Mouse (Mus musculus) liver, embryonic 15.5 days (tissue): ENCODE results near the gene Sema3b. TPM values are rescaled to one million over a fixed set of nuclear protein-coding genes. Genes with fewer than 3 reads are reported as not detected.

Experiments used
- ATAC-seq: fragments of 200-750 bp; cut with Nextera tagmentation; 2 replicates; pipeline ENCODE4 v1.8.0; 2017; ENCODE audit warnings: moderate number of reproducible peaks, mild to moderate bottlenecking, moderate library complexity; ENCODE audit not compliant: insufficient read depth
- H3K27ac ChIP-seq: fragments of 300-500 bp; sonication (generic); replicated peaks from 2 replicates; pipeline ENCODE4 v1.5.1; 2015; ENCODE audit warnings: mild to moderate bottlenecking, inconsistent platforms
- H3K27me3 ChIP-seq: fragments of 300-500 bp; sonication (generic); 2 replicates; pipeline ENCODE4 v1.6.1; 2015; ENCODE audit warnings: mild to moderate bottlenecking, inconsistent platforms
- H3K36me3 ChIP-seq: fragments of 300-500 bp; sonication (generic); replicated peaks from 2 replicates; pipeline ENCODE4 v1.6.1; 2015; ENCODE audit warnings: moderate library complexity, mild to moderate bottlenecking, inconsistent platforms
- H3K4me1 ChIP-seq: fragments of 300-500 bp; sonication (generic); replicated peaks from 2 replicates; pipeline ENCODE4 v1.6.1; 2015; ENCODE audit warnings: inconsistent platforms
- H3K4me2 ChIP-seq: fragments of 300-500 bp; sonication (generic); 2 replicates; pipeline ENCODE4 v1.6.1; 2015; ENCODE audit warnings: moderate library complexity, mild to moderate bottlenecking, inconsistent platforms
- H3K4me3 ChIP-seq: fragments of 300-500 bp; sonication (generic); replicated peaks from 2 replicates; pipeline ENCODE4 v1.5.1; 2015; ENCODE audit warnings: mild to moderate bottlenecking, inconsistent platforms
- H3K9ac ChIP-seq: fragments of 300-500 bp; sonication (generic); 2 replicates; pipeline ENCODE4 v1.6.1; 2015; ENCODE audit warnings: moderate library complexity, mild to moderate bottlenecking, inconsistent platforms
- H3K9me3 ChIP-seq: fragments of 300-500 bp; sonication (generic); replicated peaks from 2 replicates; pipeline ENCODE4 v1.6.1; 2016; ENCODE audit warnings: inconsistent platforms
- WGBS: fragments of 180-500 bp; shearing (Covaris S2); methylation state at CpG from one replicate; pipeline ENCODE4 v1.1.7; 2015; ENCODE audit warnings: mixed read lengths; ENCODE audit not compliant: insufficient replicate concordance; 5-methylcytosine and 5-hydroxymethylcytosine counted together
- polyA plus RNA-seq: library from polyadenylated mRNA; unstranded; fragments of >200 nt; fragmentation: Nextera tagmentation; extraction: Ambion mirVana; gene quantifications from 2 replicates; pipeline ENCODE4 v1.2.1, GENCODE M21; 2015

Sema3b gene
- polyA plus RNA-seq, 1 experiment from 2014 or later: 0.74 TPM

GRCm38 (mm10) chr9:107601275-107601674 is 7.8 kb downstream of the Sema3b start:
- WGBS: 73% methylated on average over 11 of the region's 11 CpGs
- ATAC-seq: no peak

GRCm38 (mm10) chr9:107600745-107601144 is 8.3 kb downstream of the Sema3b start:
- ATAC-seq: no peak
- WGBS: 62% methylated on average over 12 of the region's 12 CpGs
- H3K9me3 ChIP-seq: no peaks in the 10 kb centered on the region
- H3K27me3 ChIP-seq: peaks cover 56% of the 10 kb centered on the region
- H3K4me1 ChIP-seq: peaks cover 55% of the 10 kb centered on the region
- H3K4me3 ChIP-seq: no peak overlapping the region
- no peaks in the 10 kb centered on the region; the same call in 1 of the 2 replicates for H3K36me3 ChIP-seq
- no peak overlapping the region for H3K27ac ChIP-seq
- no peak overlapping the region for H3K4me2 ChIP-seq
- H3K9ac ChIP-seq: no peak overlapping the region

More at GRCm38 (mm10) chr9:107601275-107601674, 7.8 kb downstream of the Sema3b start:
- Histone ChIP-seq H3K27me3 (peaks cover 61% of the 10 kb centered on the region), H3K27ac (no peak overlapping the region), H3K4me1 (peaks cover 55% of the 10 kb centered on the region), H3K4me3 (no peak overlapping the region), H3K9ac (no peak overlapping the region), H3K9me3 (no peaks in the 10 kb centered on the region), H3K36me3 (no peaks in the 10 kb centered on the region), H3K4me2 (no peak overlapping the region)

GRCm38 (mm10) chr9:107599842-107600241 is 9.2 kb downstream of the Sema3b start:
- H3K4me3 ChIP-seq: no peak overlapping the region
- peaks cover 48% of the 10 kb centered on the region for H3K27me3 ChIP-seq
- no peaks in the 10 kb centered on the region for H3K9me3 ChIP-seq
- WGBS: 69% methylated on average over 14 of the region's 14 CpGs
- no peak for ATAC-seq
- no peak overlapping the region for H3K27ac ChIP-seq
- no peak overlapping the region for H3K9ac ChIP-seq
- peaks cover 2% of the 10 kb centered on the region for H3K36me3 ChIP-seq
- peaks cover 48% of the 10 kb centered on the region for H3K4me1 ChIP-seq
- H3K4me2 ChIP-seq: no peak overlapping the region

- Histone ChIP-seq H3K27me3 (peaks cover 48% of the 10 kb centered on the region), H3K4me1 (peaks cover 46% of the 10 kb centered on the region), H3K27ac (no peak overlapping the region), H3K9ac (no peak overlapping the region), H3K9me3 (no peaks in the 10 kb centered on the region), H3K4me3 (no peak overlapping the region), H3K4me2 (no peak overlapping the region), H3K36me3 (peaks cover 6% of the 10 kb centered on the region)
- no peak for ATAC-seq
- 67% methylated on average over 9 of the region's 9 CpGs for WGBS
Measured at GRCm38 (mm10) chr9:107599433-107599832, 9.6 kb downstream of the Sema3b start.

- Histone ChIP-seq H3K4me2 (no peak overlapping the region), H3K27me3 (peaks cover 38% of the 10 kb centered on the region), H3K9ac (no peak overlapping the region), H3K4me3 (no peak overlapping the region), H3K36me3 (peaks cover 16% of the 10 kb centered on the region), H3K9me3 (no peaks in the 10 kb centered on the region), H3K4me1 (peaks cover 49% of the 10 kb centered on the region), H3K27ac (no peak overlapping the region)
- WGBS: 58% methylated on average over 5 of the region's 5 CpGs
- ATAC-seq: no peak
Measured at GRCm38 (mm10) chr9:107598385-107598784, 10.6 kb downstream of the Sema3b start.

- H3K9me3 ChIP-seq: no peaks in the 10 kb centered on the region
- WGBS: 74% methylated on average over 11 of the region's 11 CpGs
- H3K36me3 ChIP-seq: peaks cover 31% of the 10 kb centered on the region
Measured at GRCm38 (mm10) chr9:107596619-107597569, 12.1 kb downstream of the Sema3b start.

GRCm38 (mm10) chr9:107594281-107595062 is 14.6 kb downstream of the Sema3b start:
- H3K4me1 ChIP-seq: peaks cover 52% of the 10 kb centered on the region
- H3K36me3 ChIP-seq: peaks cover 55% of the 10 kb centered on the region
- ATAC-seq: no peak
- no peak overlapping the region for H3K9ac ChIP-seq
- WGBS: 85% methylated on average over 8 of the region's 8 CpGs
- no peak overlapping the region for H3K4me3 ChIP-seq
- H3K27me3 ChIP-seq: peaks cover 9% of the 10 kb centered on the region
- H3K4me2 ChIP-seq: no peak overlapping the region
- H3K27ac ChIP-seq: no peak overlapping the region
- no peaks in the 10 kb centered on the region for H3K9me3 ChIP-seq

More at GRCm38 (mm10) chr9:107596619-107597569, 12.1 kb downstream of the Sema3b start:
- no peak overlapping the region for H3K4me2 ChIP-seq
- no peak for ATAC-seq
- no peak overlapping the region for H3K4me3 ChIP-seq
- H3K9ac ChIP-seq: no peak overlapping the region
- peaks cover 43% of the 10 kb centered on the region for H3K4me1 ChIP-seq
- H3K27me3 ChIP-seq: peaks cover 31% of the 10 kb centered on the region
- H3K27ac ChIP-seq: peak overlapping the region; percentile 5; the same call in 1 of the 2 replicates

- no peak for ATAC-seq
- Histone ChIP-seq H3K9ac (no peak overlapping the region), H3K4me2 (no peak overlapping the region), H3K36me3 (peaks cover 61% of the 10 kb centered on the region), H3K4me1 (peaks cover 55% of the 10 kb centered on the region), H3K27ac (no peak overlapping the region), H3K4me3 (no peak overlapping the region), H3K27me3 (no peaks in the 10 kb centered on the region), H3K9me3 (no peaks in the 10 kb centered on the region)
- WGBS: 88% methylated on average over 11 of the region's 11 CpGs
Measured at GRCm38 (mm10) chr9:107593101-107593976, 15.7 kb downstream of the Sema3b start.

- Histone ChIP-seq H3K4me3 (peak overlapping the region; percentile 78), H3K27me3 (no peaks in the 10 kb centered on the region), H3K36me3 (peaks cover 61% of the 10 kb centered on the region), H3K4me1 (peaks cover 52% of the 10 kb centered on the region), H3K27ac (peak overlapping the region; percentile 96), H3K9ac (peak overlapping the region; percentile 83), H3K4me2 (peak overlapping the region; percentile 82), H3K9me3 (no peaks in the 10 kb centered on the region)
- no peak for ATAC-seq
- WGBS: 86% methylated on average over 6 of the region's 6 CpGs
Measured at GRCm38 (mm10) chr9:107590773-107591060, 18.3 kb downstream of the Sema3b start.

- peaks cover 57% of the 10 kb centered on the region for H3K4me1 ChIP-seq
- peak; percentile 6; the same call in 1 of the 2 replicates for ATAC-seq
Measured at GRCm38 (mm10) chr9:107590058-107590772, 18.8 kb downstream of the Sema3b start.

More at GRCm38 (mm10) chr9:107590058-107590772, 18.8 kb downstream of the Sema3b start:
- Histone ChIP-seq H3K27ac (peak overlapping the region; percentile 96), H3K9ac (peak overlapping the region; percentile 83), H3K36me3 (peaks cover 62% of the 10 kb centered on the region), H3K4me3 (peak overlapping the region; percentile 78), H3K27me3 (no peaks in the 10 kb centered on the region), H3K9me3 (no peaks in the 10 kb centered on the region), H3K4me2 (peak overlapping the region; percentile 82)
- WGBS: 68% methylated on average over 25 of the region's 25 CpGs
